Mouse (Mus musculus) CH12.LX (cell line): ENCODE results near the gene Zfp266. TPM values are rescaled to one million over a fixed set of nuclear protein-coding genes. Genes with fewer than 3 reads are reported as not detected.

Source experiments
- DNase-seq: peaks from one replicate; pipeline ENCODE4 v3.0.0-alpha.2; 2013; ENCODE audit errors: extremely low read depth
- H3K27ac ChIP-seq: 2 replicates; pipeline ENCODE4 v1.5.1; 2012; ENCODE audit warnings: low read depth, mild to moderate bottlenecking, control low read depth, moderate library complexity; ENCODE audit not compliant: insufficient read depth
- H3K27me3 ChIP-seq: replicated peaks from 2 replicates; pipeline ENCODE3; 2012; ENCODE audit warnings: inconsistent platforms
- H3K36me3 ChIP-seq, 2 experiments: replicated peaks in 1 of 2; 2 replicates each; pipeline versions ENCODE3 to v1.6.1; 2012; ENCODE audit warnings: inconsistent platforms in 1 of 2, low read length in 1 of 2, mild to moderate bottlenecking in 1 of 2, mixed read lengths in 1 of 2, moderate library complexity in 1 of 2; ENCODE audit not compliant: control insufficient read depth in 1 of 2, insufficient read depth in 1 of 2
- H3K4me1 ChIP-seq, 2 experiments: 2 replicates each; pipeline ENCODE4 v1.6.1; 2012; ENCODE audit warnings: inconsistent platforms in 1 of 2, moderate library complexity in 1 of 2; ENCODE audit not compliant: insufficient read depth in 2 of 2, control insufficient read depth in 1 of 2
- H3K4me2 ChIP-seq: 2 replicates; pipeline ENCODE4 v1.6.1; 2012; ENCODE audit warnings: low read depth, mild to moderate bottlenecking, control low read depth; ENCODE audit not compliant: poor library complexity, insufficient read depth, severe bottlenecking
- H3K4me3 ChIP-seq, 3 experiments: fragments of 150-350 bp in 1 of 3; sonication (generic) in 1 of 3; replicated peaks in 1 of 3; 2 replicates each; pipeline versions ENCODE3 to v1.5.1; 2011 to 2012; ENCODE audit warnings: low read depth in 2 of 3, low read length in 2 of 3, mild to moderate bottlenecking in 2 of 3, moderate library complexity in 2 of 3, control low read depth in 1 of 3, improper control_type of control experiment in 1 of 3, inconsistent platforms in 1 of 3, mixed read lengths in 1 of 3; ENCODE audit not compliant: poor library complexity in 1 of 3
- H3K79me2 ChIP-seq: replicated peaks from 2 replicates; pipeline ENCODE4 v1.6.1; 2012; ENCODE audit warnings: mild to moderate bottlenecking, moderate library complexity; ENCODE audit not compliant: control insufficient read depth, poor library complexity, insufficient read depth, severe bottlenecking; ENCODE audit errors: extremely low read depth
- H3K9ac ChIP-seq: 2 replicates; pipeline ENCODE4 v1.6.1; 2012; ENCODE audit warnings: low read depth, mild to moderate bottlenecking, control low read depth, moderate library complexity; ENCODE audit not compliant: insufficient read depth
- H3K9me3 ChIP-seq: replicated peaks from 2 replicates; pipeline ENCODE3; 2012; ENCODE audit warnings: low read length, inconsistent platforms, mixed read lengths
- BHLHE40 ChIP-seq: IDR thresholded peaks from 2 replicates; pipeline ENCODE4 v1.6.1; 2011; ENCODE audit warnings: mild to moderate bottlenecking, low read depth, low read length, improper control_type of control experiment
- CHD1 ChIP-seq: IDR thresholded peaks from 2 replicates; pipeline ENCODE4 v1.6.1; 2012; ENCODE audit warnings: low read depth, low read length, improper control_type of control experiment, inconsistent platforms
- CHD2 ChIP-seq: IDR thresholded peaks from 2 replicates; pipeline ENCODE4 v1.6.1; 2011; ENCODE audit warnings: low read length, improper control_type of control experiment
- ELF1 ChIP-seq: IDR thresholded peaks from 2 replicates; pipeline ENCODE4 v1.6.1; 2014; ENCODE audit warnings: low read depth, mild to moderate bottlenecking, inconsistent platforms, low read length, improper control_type of control experiment
- EP300 ChIP-seq: IDR thresholded peaks from 2 replicates; pipeline ENCODE4 v1.6.1; 2011; ENCODE audit warnings: low read length, improper control_type of control experiment
- HCFC1 ChIP-seq: IDR thresholded peaks from 2 replicates; pipeline ENCODE4 v1.6.1; 2012; ENCODE audit warnings: low read depth, mild to moderate bottlenecking, inconsistent platforms, low read length, improper control_type of control experiment
- IRF4 ChIP-seq: IDR thresholded peaks from 2 replicates; pipeline ENCODE4 v1.6.1; 2014; ENCODE audit warnings: low read depth, mild to moderate bottlenecking, inconsistent platforms, low read length, improper control_type of control experiment
- JUN ChIP-seq: IDR thresholded peaks from 2 replicates; pipeline ENCODE4 v1.6.1; 2011; ENCODE audit warnings: low read depth, mild to moderate bottlenecking, low read length, improper control_type of control experiment, moderate library complexity; ENCODE audit not compliant: insufficient read depth
- JUND ChIP-seq: conservative IDR thresholded peaks from 2 replicates; pipeline ENCODE4 v1.6.1; 2011; ENCODE audit warnings: low read depth, low read length, improper control_type of control experiment
- MAFK ChIP-seq: IDR thresholded peaks from 2 replicates; pipeline ENCODE4 v1.6.1; 2011; ENCODE audit warnings: low read length, improper control_type of control experiment; ENCODE audit not compliant: insufficient replicate concordance
- NRF1 ChIP-seq: IDR thresholded peaks from 2 replicates; pipeline ENCODE4 v1.6.1; 2014; ENCODE audit warnings: low read depth, mild to moderate bottlenecking, inconsistent platforms, low read length, improper control_type of control experiment, moderate library complexity
- POLR2A ChIP-seq: IDR thresholded peaks from 2 replicates; pipeline ENCODE4 v1.6.1; 2011; ENCODE audit warnings: low read depth, mild to moderate bottlenecking, improper control_type of control experiment, low read length
- RAD21 ChIP-seq: IDR thresholded peaks from 2 replicates; pipeline ENCODE4 v1.6.1; 2011; ENCODE audit warnings: low read depth, mild to moderate bottlenecking, low read length, improper control_type of control experiment, moderate library complexity
- RCOR1 ChIP-seq: conservative IDR thresholded peaks from 2 replicates; pipeline ENCODE4 v1.6.1; 2012; ENCODE audit warnings: low read depth, mild to moderate bottlenecking, inconsistent platforms, low read length, improper control_type of control experiment
- TBP ChIP-seq: conservative IDR thresholded peaks from 2 replicates; pipeline ENCODE4 v1.6.1; 2011; ENCODE audit warnings: low read depth, low read length, improper control_type of control experiment
- TCF12 ChIP-seq: IDR thresholded peaks from 2 replicates; pipeline ENCODE4 v1.6.1; 2014; ENCODE audit warnings: low read depth, mild to moderate bottlenecking, inconsistent platforms, low read length, improper control_type of control experiment
- ZKSCAN1 ChIP-seq: IDR thresholded peaks from 2 replicates; pipeline ENCODE4 v1.6.1; 2012; ENCODE audit warnings: low read depth, inconsistent platforms, low read length, improper control_type of control experiment, borderline replicate concordance
- ZMIZ1 ChIP-seq: IDR thresholded peaks from 2 replicates; pipeline ENCODE4 v1.6.1; 2012; ENCODE audit warnings: low read depth, mild to moderate bottlenecking, inconsistent platforms, low read length, improper control_type of control experiment
- ZNF384 ChIP-seq: IDR thresholded peaks from 2 replicates; pipeline ENCODE4 v1.6.1; 2012; ENCODE audit warnings: low read depth, low read length, improper control_type of control experiment, inconsistent platforms
- dilution Hi-C: fragments of 300-500 bp; cut with MboI; formaldehyde crosslinking; loops from 2 replicates; pipeline ENCODE4 v1.14.3; 2020; ENCODE audit warnings: low sequenced_read_pairs; ENCODE audit not compliant: extremely low pct_unique_long_range_greater_than_20kb, extremely low pct_ligation_motif_present
- in situ Hi-C: fragments of 300-500 bp; cut with MboI; formaldehyde crosslinking; loops from 3 replicates; pipeline ENCODE4 v1.14.3; 2019; ENCODE audit warnings: low sequenced_read_pairs, low pct_ligation_motif_present, low pct_unique_long_range_greater_than_20kb, mixed read lengths
- polyA plus RNA-seq: library from polyadenylated mRNA; unstranded; fragments of >175 nt; gene quantifications from 2 replicates; pipeline ENCODE4 v1.2.1, GENCODE M21; 2012; ENCODE audit warnings: low read depth; ENCODE audit not compliant: insufficient read length
- total RNA-seq, 2 experiments: library from RNA; depleted of rRNA; stranded (reverse); fragments of 300-350 nt in 1 of 2; fragments of >200 nt in 1 of 2; gene quantifications; 2 replicates each; pipeline ENCODE4 v1.2.3; 2012 to 2014

Gene Zfp266
- total and polyA plus RNA-seq, 3 experiments = 12.3 to 24.0 (median 20.4) TPM

- H3K9ac ChIP-seq = no peak overlapping the region
- in situ Hi-C loops (no loop called here), dilution Hi-C loops (no loop called here)
- no peak overlapping the region for H3K4me3 ChIP-seq
- TF ChIP-seq RCOR1 = no peak
- no peaks in the 10 kb centered on the region for H3K27me3 ChIP-seq
- no peaks in the 10 kb centered on the region for H3K9me3 ChIP-seq
- H3K4me1 ChIP-seq = peaks cover 0 to 25% of the 10 kb centered on the region in 2 experiments; a peak in 2 of 4 replicates
- H3K36me3 ChIP-seq = peaks cover 27 to 87% of the 10 kb centered on the region in 2 experiments
- peaks cover 20% of the 10 kb centered on the region for H3K79me2 ChIP-seq
- H3K4me2 ChIP-seq = no peak overlapping the region
- H3K27ac ChIP-seq = no peak overlapping the region
- no peak for DNase-seq
Measured at GRCm38 (mm10) chr9:20511645-20512044, 9.6 kb downstream of the Zfp266 start.

- Histone ChIP-seq H3K4me1 (peaks cover 0 to 29% of the 10 kb centered on the region in 2 experiments; a peak in 2 of 4 replicates), H3K4me2 (no peak overlapping the region), H3K27ac (no peak overlapping the region), H3K9me3 (no peaks in the 10 kb centered on the region), H3K79me2 (peaks cover 20% of the 10 kb centered on the region), H3K36me3 (peaks cover 30 to 87% of the 10 kb centered on the region in 2 experiments), H3K27me3 (no peaks in the 10 kb centered on the region), H3K4me3 (no peak overlapping the region), H3K9ac (no peak overlapping the region)
- in situ Hi-C loops (no loop called here), dilution Hi-C loops (no loop called here)
- TF ChIP-seq TBP = no peak
- TF ChIP-seq RCOR1 = no peak
- no peak for TF ChIP-seq CHD1
- no peak for TF ChIP-seq ELF1
- TF ChIP-seq HCFC1 = no peak
- no peak for TF ChIP-seq BHLHE40
- TF ChIP-seq POLR2A = no peak
- TF ChIP-seq RAD21 = no peak
- no peak for TF ChIP-seq JUN
- no peak for TF ChIP-seq MAFK
- no peak for TF ChIP-seq ZKSCAN1
- no peak for TF ChIP-seq TCF12
- no peak for TF ChIP-seq IRF4
- TF ChIP-seq EP300 = no peak
- no peak for TF ChIP-seq NRF1
- TF ChIP-seq ZMIZ1 = no peak
- no peak for TF ChIP-seq JUND
- TF ChIP-seq CHD2 = no peak
- no peak for TF ChIP-seq ZNF384
- no peak for DNase-seq
Measured at GRCm38 (mm10) chr9:20510346-20510745, 10.9 kb downstream of the Zfp266 start.
